Mouse (Mus musculus) embryonic facial prominence, embryonic 15.5 days (tissue): ENCODE data around the gene Samd4. TPM values are rescaled to one million over a fixed set of nuclear protein-coding genes. Genes with fewer than 3 reads are reported as not detected.

ENCODE experiments used
- ATAC-seq: fragments of 200-750 bp; cut with Nextera tagmentation; 2 replicates; pipeline ENCODE4 v1.8.0; 2017; ENCODE audit warnings: low read depth, moderate TSS enrichment; ENCODE audit not compliant: insufficient number of reproducible peaks, low FRiP score, low TSS enrichment
- H3K27ac ChIP-seq: fragments of 300-500 bp; sonication (generic); replicated peaks from 2 replicates; pipeline ENCODE4 v1.5.1; 2015; ENCODE audit warnings: mild to moderate bottlenecking, inconsistent platforms
- H3K27me3 ChIP-seq: fragments of 300-500 bp; sonication (generic); 2 replicates; pipeline ENCODE4 v1.6.1; 2015; ENCODE audit warnings: inconsistent platforms
- H3K36me3 ChIP-seq: fragments of 300-500 bp; sonication (generic); 2 replicates; pipeline ENCODE4 v1.6.1; 2015; ENCODE audit warnings: mild to moderate bottlenecking, inconsistent platforms
- H3K4me1 ChIP-seq: fragments of 300-500 bp; sonication (generic); 2 replicates; pipeline ENCODE4 v1.6.1; 2015; ENCODE audit warnings: inconsistent platforms
- H3K4me2 ChIP-seq: fragments of 300-500 bp; sonication (generic); replicated peaks from 2 replicates; pipeline ENCODE4 v1.6.1; 2015; ENCODE audit warnings: mild to moderate bottlenecking, inconsistent platforms
- H3K4me3 ChIP-seq: fragments of 300-500 bp; sonication (generic); replicated peaks from 2 replicates; pipeline ENCODE4 v1.5.1; 2015; ENCODE audit warnings: mild to moderate bottlenecking, inconsistent platforms
- H3K9ac ChIP-seq: fragments of 300-500 bp; sonication (generic); 2 replicates; pipeline ENCODE4 v1.6.1; 2015; ENCODE audit warnings: inconsistent platforms
- H3K9me3 ChIP-seq: fragments of 300-500 bp; sonication (generic); replicated peaks from 2 replicates; pipeline ENCODE4 v1.6.1; 2016; ENCODE audit warnings: inconsistent platforms
- WGBS: fragments of 180-500 bp; shearing (Covaris S2); methylation state at CpG from one replicate; pipeline ENCODE4 v1.1.7; 2015; 5-methylcytosine and 5-hydroxymethylcytosine counted together
- polyA plus RNA-seq: library from polyadenylated mRNA; unstranded; fragments of >200 nt; fragmentation: Nextera tagmentation; extraction: Ambion mirVana; gene quantifications from 2 replicates; pipeline ENCODE4 v1.2.1, GENCODE M21; 2015

Gene Samd4
- polyA plus RNA-seq, 1 experiment from 2014 or later = 14.6 TPM

- Histone ChIP-seq H3K27me3 (no peaks in the 10 kb centered on the region), H3K4me1 (no peaks in the 10 kb centered on the region), H3K4me3 (no peak overlapping the region), H3K36me3 (0 out of 2 replicates have a peak, but pooled peaks cover 3% of the 10 kb centered on the region), H3K9me3 (no peaks in the 10 kb centered on the region), H3K27ac (no peak overlapping the region), H3K9ac (no peak overlapping the region), H3K4me2 (no peak overlapping the region)
- WGBS = 37% methylated on average over 9 of the region's 9 CpGs
- ATAC-seq = no peak
Observed at GRCm38 (mm10) chr14:47111341-47111740, 228.7 kb downstream of the Samd4 start.

- Histone ChIP-seq H3K27ac (no peak overlapping the region), H3K4me3 (no peak overlapping the region), H3K36me3 (no peaks in the 10 kb centered on the region), H3K9ac (no peak overlapping the region), H3K4me2 (no peak overlapping the region), H3K27me3 (no peaks in the 10 kb centered on the region), H3K4me1 (no peaks in the 10 kb centered on the region), H3K9me3 (no peaks in the 10 kb centered on the region)
- WGBS = 62% methylated on average over 9 of the region's 9 CpGs
- ATAC-seq = no peak
Observed at GRCm38 (mm10) chr14:47115154-47115553, 232.5 kb downstream of the Samd4 start.

GRCm38 (mm10) chr14:47116062-47116762 lies 233.6 kb downstream of the Samd4 start:
- no peak overlapping the region for H3K4me2 ChIP-seq
- no peak overlapping the region for H3K27ac ChIP-seq
- H3K9me3 ChIP-seq = no peaks in the 10 kb centered on the region
- H3K27me3 ChIP-seq = no peaks in the 10 kb centered on the region
- no peaks in the 10 kb centered on the region for H3K4me1 ChIP-seq
- no peak overlapping the region for H3K4me3 ChIP-seq
- no peak for ATAC-seq
- no peak overlapping the region for H3K9ac ChIP-seq
- WGBS = 80% methylated on average over 9 of the region's 10 CpGs
- no peaks in the 10 kb centered on the region for H3K36me3 ChIP-seq

GRCm38 (mm10) chr14:47117522-47117921 lies 234.9 kb downstream of the Samd4 start:
- Histone ChIP-seq H3K9me3 (no peaks in the 10 kb centered on the region), H3K4me2 (no peak overlapping the region), H3K27ac (no peak overlapping the region), H3K27me3 (no peaks in the 10 kb centered on the region), H3K4me3 (no peak overlapping the region), H3K4me1 (no peaks in the 10 kb centered on the region), H3K9ac (no peak overlapping the region), H3K36me3 (no peaks in the 10 kb centered on the region)
- 69% methylated on average over 7 of the region's 7 CpGs for WGBS
- ATAC-seq = no peak

GRCm38 (mm10) chr14:47127987-47128386 lies 245.3 kb downstream of the Samd4 start:
- Histone ChIP-seq H3K27me3 (no peaks in the 10 kb centered on the region), H3K4me1 (no peaks in the 10 kb centered on the region), H3K27ac (no peak overlapping the region), H3K9me3 (0 out of 2 replicates have a peak, but pooled peaks cover under 1% of the 10 kb centered on the region), H3K4me3 (no peak overlapping the region), H3K4me2 (no peak overlapping the region), H3K36me3 (no peaks in the 10 kb centered on the region), H3K9ac (no peak overlapping the region)
- 80% methylated on average over 5 of the region's 5 CpGs for WGBS
- no peak for ATAC-seq

- no peak overlapping the region for H3K27ac ChIP-seq
- no peak overlapping the region for H3K9ac ChIP-seq
Observed at GRCm38 (mm10) chr14:47133948-47134347, 251.3 kb downstream of the Samd4 start.

GRCm38 (mm10) chr14:47136637-47137036 lies 254.0 kb downstream of the Samd4 start:
- Histone ChIP-seq H3K4me3 (no peak overlapping the region), H3K36me3 (no peaks in the 10 kb centered on the region), H3K9me3 (no peaks in the 10 kb centered on the region), H3K9ac (no peak overlapping the region), H3K27me3 (no peaks in the 10 kb centered on the region), H3K27ac (no peak overlapping the region), H3K4me2 (no peak overlapping the region), H3K4me1 (no peaks in the 10 kb centered on the region)
- 73% methylated on average over 5 of the region's 5 CpGs for WGBS
- ATAC-seq = no peak

More at GRCm38 (mm10) chr14:47133948-47134347, 251.3 kb downstream of the Samd4 start:
- no peaks in the 10 kb centered on the region for H3K4me1 ChIP-seq
- no peaks in the 10 kb centered on the region for H3K27me3 ChIP-seq
- H3K4me3 ChIP-seq = no peak overlapping the region
- WGBS = 61% methylated on average over 10 of the region's 10 CpGs
- no peaks in the 10 kb centered on the region for H3K36me3 ChIP-seq
- no peak overlapping the region for H3K4me2 ChIP-seq
- ATAC-seq = no peak
- H3K9me3 ChIP-seq = no peaks in the 10 kb centered on the region

GRCm38 (mm10) chr14:47138853-47139252 lies 256.2 kb downstream of the Samd4 start:
- no peak for ATAC-seq
- H3K9ac ChIP-seq = no peak overlapping the region
- no peaks in the 10 kb centered on the region for H3K4me1 ChIP-seq
- no peaks in the 10 kb centered on the region for H3K27me3 ChIP-seq
- 73% methylated on average over 3 of the region's 3 CpGs for WGBS
- no peaks in the 10 kb centered on the region for H3K36me3 ChIP-seq
- no peak overlapping the region for H3K4me3 ChIP-seq
- H3K27ac ChIP-seq = no peak overlapping the region
- no peaks in the 10 kb centered on the region for H3K9me3 ChIP-seq
- H3K4me2 ChIP-seq = no peak overlapping the region

- no peak for ATAC-seq
Observed at GRCm38 (mm10) chr14:47144326-47144725, 261.7 kb downstream of the Samd4 start.

GRCm38 (mm10) chr14:47151306-47151705 lies 268.7 kb downstream of the Samd4 start:
- no peaks in the 10 kb centered on the region for H3K36me3 ChIP-seq
- H3K9ac ChIP-seq = no peak overlapping the region
- no peaks in the 10 kb centered on the region for H3K27me3 ChIP-seq
- H3K4me2 ChIP-seq = no peak overlapping the region
- WGBS = 85% methylated on average over 6 of the region's 6 CpGs
- H3K9me3 ChIP-seq = no peaks in the 10 kb centered on the region
- no peak for ATAC-seq
- H3K4me3 ChIP-seq = no peak overlapping the region
- H3K4me1 ChIP-seq = no peaks in the 10 kb centered on the region
- no peak overlapping the region for H3K27ac ChIP-seq

More at GRCm38 (mm10) chr14:47144326-47144725, 261.7 kb downstream of the Samd4 start:
- no peak overlapping the region for H3K9ac ChIP-seq
- no peak overlapping the region for H3K4me3 ChIP-seq
- H3K9me3 ChIP-seq = no peaks in the 10 kb centered on the region
- H3K36me3 ChIP-seq = no peaks in the 10 kb centered on the region
- no peak overlapping the region for H3K4me2 ChIP-seq
- no peak overlapping the region for H3K27ac ChIP-seq
- no peaks in the 10 kb centered on the region for H3K27me3 ChIP-seq
- 93% methylated on average over 5 of the region's 5 CpGs for WGBS
- H3K4me1 ChIP-seq = no peaks in the 10 kb centered on the region

- Histone ChIP-seq H3K9me3 (no peaks in the 10 kb centered on the region), H3K36me3 (no peaks in the 10 kb centered on the region), H3K4me1 (no peaks in the 10 kb centered on the region), H3K4me2 (no peak overlapping the region), H3K27ac (no peak overlapping the region), H3K9ac (no peak overlapping the region), H3K4me3 (no peak overlapping the region), H3K27me3 (no peaks in the 10 kb centered on the region)
- 93% methylated on average over 3 of the region's 3 CpGs for WGBS
- no peak for ATAC-seq
Observed at GRCm38 (mm10) chr14:47154303-47154702, 271.6 kb downstream of the Samd4 start.
